ENCODE assay signal across 18 mouse cellular contexts in genomic region chr12:117305625-117306105, GRCm38 (mm10).
DNase-seq lines count a peak whose midpoint lies in the region; ATAC-seq lines count a peak whose summit lies in the region.
"Had no signal": no experiment of that assay in that cellular context is flagged by ENCODE, and none has a peak within 500 bp of the region (broad histone marks: within the 10 kb centered on the region; RNA-seq: fewer than 3 reads in every experiment).

No protein-coding gene starts in this region.

- no peaks in the 10 kb centered on the region for H3K27me3 ChIP-seq in forebrain, embryonic 10.5 days (ENCODE audit: poor library complexity, severe bottlenecking)
- H3K27me3 ChIP-seq in forebrain, embryonic 15.5 days = no peaks in the 10 kb centered on the region
- no peaks in the 10 kb centered on the region for H3K27me3 ChIP-seq in hindbrain, embryonic 15.5 days
- H3K27me3 ChIP-seq in midbrain, embryonic 15.5 days (replicated peaks) = no peaks in the 10 kb centered on the region

- H3K9me3 ChIP-seq in forebrain, embryonic 10.5 days = no peaks in the 10 kb centered on the region
- H3K9me3 ChIP-seq in forebrain, embryonic 15.5 days = no peaks in the 10 kb centered on the region
- H3K9me3 ChIP-seq in hindbrain, embryonic 15.5 days = no peaks in the 10 kb centered on the region
- no peaks in the 10 kb centered on the region for H3K9me3 ChIP-seq in midbrain, embryonic 15.5 days
- H3K9me3 ChIP-seq: heart, embryonic 10.5 days; limb, embryonic 10.5 days had no signal

- peak overlapping the region; percentile 22; the same call in 1 of the 2 replicates for H3K27ac ChIP-seq in forebrain, embryonic 10.5 days
- peak overlapping the region; percentile 72 for H3K27ac ChIP-seq in forebrain, embryonic 15.5 days (replicated peaks)
- H3K27ac ChIP-seq in hindbrain, embryonic 15.5 days (replicated peaks) = peak overlapping the region; percentile 69
- H3K27ac ChIP-seq in midbrain, embryonic 15.5 days = peak overlapping the region; percentile 76
- H3K27ac ChIP-seq: heart, embryonic 10.5 days; limb, embryonic 10.5 days had no signal

- peak; percentile 57 for ATAC-seq in forebrain, embryonic 15.5 days (replicated peaks)
- peak; percentile 52; the same call in 1 of the 2 replicates for ATAC-seq in hindbrain, embryonic 15.5 days (ENCODE audit: low FRiP score, low read depth)
- peak; percentile 59 for ATAC-seq in midbrain, embryonic 15.5 days (replicated peaks)
- ATAC-seq: Patski had no signal

- H3K9ac ChIP-seq in forebrain, embryonic 15.5 days (replicated peaks) = 0 out of 2 replicates have a peak overlapping the region, but pooled peaks have one; percentile 22
- no peak overlapping the region for H3K9ac ChIP-seq in hindbrain, embryonic 15.5 days
- no peak overlapping the region for H3K9ac ChIP-seq in midbrain, embryonic 15.5 days
- H3K9ac ChIP-seq: lung, embryonic 14.5 days had no signal

- H3K4me3 ChIP-seq in forebrain, embryonic 10.5 days = no peak overlapping the region
- no peak overlapping the region for H3K4me3 ChIP-seq in forebrain, embryonic 15.5 days
- no peak overlapping the region for H3K4me3 ChIP-seq in hindbrain, embryonic 15.5 days
- H3K4me3 ChIP-seq in midbrain, embryonic 15.5 days = no peak overlapping the region
- H3K4me3 ChIP-seq: heart, embryonic 10.5 days; limb, embryonic 10.5 days had no signal

- H3K4me2 ChIP-seq in forebrain, embryonic 15.5 days (replicated peaks) = no peak overlapping the region
- no peak overlapping the region for H3K4me2 ChIP-seq in hindbrain, embryonic 15.5 days
- H3K4me2 ChIP-seq in midbrain, embryonic 15.5 days = no peak overlapping the region
- H3K4me2 ChIP-seq: liver, embryonic 11.5 days; lung, embryonic 14.5 days had no signal

- peaks cover 19% of the 10 kb centered on the region for H3K4me1 ChIP-seq in forebrain, embryonic 10.5 days
- peaks cover 20% of the 10 kb centered on the region for H3K4me1 ChIP-seq in forebrain, embryonic 15.5 days
- H3K4me1 ChIP-seq in hindbrain, embryonic 15.5 days (replicated peaks) = peaks cover 15% of the 10 kb centered on the region
- H3K4me1 ChIP-seq in midbrain, embryonic 15.5 days = peaks cover 22% of the 10 kb centered on the region
- H3K4me1 ChIP-seq: heart, embryonic 10.5 days; limb, embryonic 10.5 days had no signal

- DNase-seq in forebrain, embryonic 10.5 days (ENCODE audit: extremely low spot score, low spot score) = no peak
- no peak for DNase-seq in right cerebral cortex, postnatal 25 days
- no peak for DNase-seq in adrenal gland, postnatal 4 days (ENCODE audit: low spot score in 2 of 2)
- no peak for DNase-seq in heart, adult 18-20 months
- DNase-seq: adrenal gland, postnatal 25 days; cerebellum, adult 9-11 months; gastrocnemius, postnatal 14 days; heart, postnatal 14 days; lung, embryonic 14.5 days; lung, postnatal 4 days; thymus, adult 2 months had no signal

- WGBS in forebrain, embryonic 10.5 days = 48% methylated on average over 5 of the region's 5 CpGs
- WGBS in forebrain, embryonic 15.5 days = 24% methylated on average over 5 of the region's 5 CpGs
- 40% methylated on average over 5 of the region's 5 CpGs for WGBS in hindbrain, embryonic 15.5 days
- 33% methylated on average over 5 of the region's 5 CpGs for WGBS in midbrain, embryonic 15.5 days

- no peaks in the 10 kb centered on the region for H3K36me3 ChIP-seq in forebrain, embryonic 10.5 days (replicated peaks)
- no peaks in the 10 kb centered on the region for H3K36me3 ChIP-seq in forebrain, embryonic 15.5 days
- H3K36me3 ChIP-seq in hindbrain, embryonic 15.5 days = no peaks in the 10 kb centered on the region
- H3K36me3 ChIP-seq in midbrain, embryonic 15.5 days (replicated peaks) = no peaks in the 10 kb centered on the region
- H3K36me3 ChIP-seq: heart, embryonic 10.5 days; limb, embryonic 10.5 days had no signal

Comparison
In these comparisons a context has a peak if more than half of its experiments do, and no peak if none do; other contexts are left out.
1. H3K27ac ChIP-seq: peak in every context shown above with its lines; median percentile 76 in midbrain, embryonic 15.5 days; 72 in forebrain, embryonic 15.5 days; 69 in hindbrain, embryonic 15.5 days; 22 in forebrain, embryonic 10.5 days.